Mouse (Mus musculus): Measurements from ENCODE around the gene Gm47996.
"Not testable (repeated sequence)": the region's sequence is repeated elsewhere in the genome, so short reads cannot be mapped to it uniquely, and the experiment has no call there.

DNA sequence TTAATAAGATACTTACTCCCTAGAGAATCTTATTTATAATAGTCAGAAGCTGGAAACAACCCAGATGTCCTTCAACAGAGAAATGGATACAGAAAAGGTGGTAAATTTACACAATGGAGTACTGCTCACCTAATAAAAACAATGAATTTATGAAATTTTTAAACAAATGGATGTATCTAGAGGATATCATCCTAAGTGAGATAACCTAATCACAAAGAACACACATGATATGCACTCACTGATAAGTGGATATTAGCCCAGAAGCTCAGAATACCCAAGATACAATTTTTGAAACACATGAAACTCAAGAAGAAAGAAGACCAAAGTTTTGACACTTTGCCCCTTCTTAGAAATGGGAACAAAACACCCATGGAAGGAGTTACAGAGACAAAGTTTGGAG lies 987 bp upstream of the Gm47996 start:
- TF ChIP-seq EP300, CTCF (IDR thresholded peaks at IDR 0.05; ENCODE audit: low read depth): not testable (repeated sequence)
